Mouse (Mus musculus): ENCODE measurements at regions not wholly inside any gene's neighbourhood (a gene's known extent, or its start where the extent isn't known, plus 50 kb on each side); places are given as distances from the start of the nearest gene placed in this dataset.

DNA sequence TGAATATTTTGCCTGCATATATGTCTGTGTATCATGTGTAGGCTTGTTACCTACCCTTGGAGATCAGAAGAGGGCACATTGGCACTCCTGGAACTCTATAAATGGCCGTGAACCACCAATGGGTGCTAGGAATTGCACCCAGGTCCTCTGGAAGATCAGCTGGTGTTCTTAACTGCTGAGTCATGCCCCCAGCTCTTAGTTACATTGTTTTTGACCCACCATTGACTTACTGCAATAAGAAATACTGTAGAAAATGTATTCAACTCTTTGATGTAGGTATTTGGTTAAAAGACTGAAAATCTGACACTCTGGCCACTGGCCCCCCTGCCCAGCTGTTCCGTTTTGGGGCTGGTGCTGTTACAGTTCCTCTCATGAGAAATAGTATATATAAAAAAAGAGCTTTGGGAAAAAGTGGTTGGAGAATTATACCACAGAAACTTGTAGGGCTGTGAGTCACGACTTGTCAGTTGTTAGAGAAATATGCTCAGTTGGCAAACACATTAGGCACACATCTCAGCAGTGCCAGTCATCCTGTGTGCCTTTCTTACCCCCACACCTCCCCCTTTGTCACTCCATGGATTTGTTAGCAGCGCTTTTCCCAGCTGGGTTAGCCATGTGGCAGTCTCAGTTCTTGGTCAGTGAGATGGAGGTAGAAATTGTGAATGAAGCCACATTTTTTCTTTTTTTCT lies 58.4 kb upstream of the Arhgap32 start:
- no peak for DNase-seq

DNA sequence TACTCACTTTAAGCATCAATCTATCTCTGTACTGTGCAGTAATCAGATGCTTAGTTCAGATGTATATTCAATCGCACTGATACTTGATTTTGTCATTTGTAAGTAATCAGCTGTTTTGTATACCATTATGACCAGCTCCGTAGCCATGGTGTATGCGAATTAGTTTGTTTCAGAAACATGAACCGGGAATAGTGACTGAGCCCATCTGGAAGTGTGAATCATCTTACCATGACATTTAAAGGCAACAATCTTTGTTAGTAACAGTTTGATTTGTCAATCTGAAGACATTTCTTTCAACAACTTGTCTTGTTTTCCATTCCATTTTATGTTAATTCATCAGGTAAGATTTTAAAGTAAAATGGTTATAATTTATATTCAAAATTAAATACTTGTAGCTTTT lies 53.2 kb upstream of the Arhgap32 start:
- no peak for DNase-seq

DNA sequence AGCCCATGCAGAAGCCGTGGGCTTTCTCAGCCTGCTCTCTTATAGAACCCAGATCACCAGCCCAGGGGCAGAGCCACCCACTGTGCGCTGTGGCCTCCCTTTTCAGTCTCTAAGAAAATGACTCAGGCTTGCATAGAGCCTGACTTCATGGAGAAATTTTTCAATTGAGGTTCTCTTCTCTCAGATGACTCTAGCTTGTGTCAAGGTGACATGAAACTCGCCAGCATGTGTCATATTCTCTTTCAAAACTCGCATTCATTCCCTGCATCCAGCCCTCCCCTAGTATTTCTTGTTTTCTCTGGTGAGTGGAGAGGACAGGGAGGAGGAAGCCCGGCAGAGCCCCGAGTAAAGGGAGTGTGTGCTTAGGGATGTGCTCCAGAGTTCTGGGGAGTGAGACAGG lies 52.4 kb upstream of the Arhgap32 start:
- DNase-seq = no peak

DNA sequence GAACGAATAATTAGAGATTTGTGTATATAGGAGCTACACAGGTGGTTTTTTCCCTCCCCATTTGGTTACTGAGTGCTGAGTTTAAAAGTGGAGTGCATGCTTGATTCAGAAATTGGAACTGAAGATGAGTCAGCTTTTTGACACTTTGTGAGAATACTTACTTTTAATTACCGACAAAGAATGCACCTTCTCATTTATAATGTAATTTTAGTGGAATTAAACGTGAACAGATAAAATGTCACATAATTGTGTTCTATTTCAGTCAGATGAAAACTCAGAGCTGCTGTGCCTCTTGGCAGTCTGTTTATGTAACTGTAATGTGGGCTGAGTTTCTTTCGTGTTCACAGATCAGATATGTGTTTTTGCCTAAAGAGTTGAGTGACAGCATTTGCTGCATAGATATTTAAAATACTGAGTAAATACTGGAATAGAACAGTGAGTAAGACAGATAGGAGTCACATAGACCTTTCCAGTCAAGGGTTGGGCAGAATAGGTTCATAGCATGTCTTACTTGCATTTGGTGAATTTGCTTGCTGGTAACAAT lies 51.9 kb upstream of the Arhgap32 start:
- no peak for DNase-seq
